Mouse (Mus musculus) MEL (cell line): Measurements from ENCODE around the gene Myo18b.

ENCODE experiments used
- CTCF ChIP-seq, 3 experiments: IDR thresholded peaks in 2 of 3; conservative IDR thresholded peaks in 1 of 3; 2 replicates each; pipeline ENCODE4 v1.5.1; 2011 to 2012; ENCODE audit warnings: low read length in 3 of 3, low read depth in 2 of 3, mild to moderate bottlenecking in 2 of 3, improper control_type of control experiment in 1 of 3, inconsistent platforms in 1 of 3, mixed read lengths in 1 of 3, moderate library complexity in 1 of 3; ENCODE audit not compliant: control insufficient read depth in 1 of 3, insufficient read depth in 1 of 3, poor library complexity in 1 of 3, severe bottlenecking in 1 of 3
- EP300 ChIP-seq, 2 experiments: IDR thresholded peaks; 2 replicates each; pipeline ENCODE4 v1.6.1; 2011; ENCODE audit warnings: improper control_type of control experiment in 2 of 2, low read length in 2 of 2, low read depth in 1 of 2, mild to moderate bottlenecking in 1 of 2
- GATA1 ChIP-seq: IDR thresholded peaks from 2 replicates; pipeline ENCODE4 v1.6.1; 2011; ENCODE audit warnings: low read depth, low read length, improper control_type of control experiment
- ZMIZ1 ChIP-seq: IDR thresholded peaks from 2 replicates; pipeline ENCODE4 v1.6.1; 2012; ENCODE audit warnings: low read depth, mild to moderate bottlenecking, inconsistent platforms, low read length, improper control_type of control experiment, moderate library complexity

GRCm38 (mm10) chr5:112700794-112701193 is 195.4 kb downstream of the Myo18b start:
- TF ChIP-seq GATA1 (no peak), CTCF (IDR thresholded peaks at IDR 0.05 in 2 of 3, conservative IDR thresholded peaks at IDR 0.05 in 1 of 3; ENCODE audit: control insufficient read depth in 1 of 3, insufficient read depth in 1 of 3, low read depth in 2 of 3, low read length in 3 of 3, poor library complexity in 1 of 3, severe bottlenecking in 1 of 3) (no peak), EP300 (IDR thresholded peaks at IDR 0.05; ENCODE audit: low read depth in 1 of 2, low read length in 2 of 2) (no peak), ZMIZ1 (no peak)
